ENCODE assay signal across 17 mouse cellular contexts in the genomic region with DNA sequence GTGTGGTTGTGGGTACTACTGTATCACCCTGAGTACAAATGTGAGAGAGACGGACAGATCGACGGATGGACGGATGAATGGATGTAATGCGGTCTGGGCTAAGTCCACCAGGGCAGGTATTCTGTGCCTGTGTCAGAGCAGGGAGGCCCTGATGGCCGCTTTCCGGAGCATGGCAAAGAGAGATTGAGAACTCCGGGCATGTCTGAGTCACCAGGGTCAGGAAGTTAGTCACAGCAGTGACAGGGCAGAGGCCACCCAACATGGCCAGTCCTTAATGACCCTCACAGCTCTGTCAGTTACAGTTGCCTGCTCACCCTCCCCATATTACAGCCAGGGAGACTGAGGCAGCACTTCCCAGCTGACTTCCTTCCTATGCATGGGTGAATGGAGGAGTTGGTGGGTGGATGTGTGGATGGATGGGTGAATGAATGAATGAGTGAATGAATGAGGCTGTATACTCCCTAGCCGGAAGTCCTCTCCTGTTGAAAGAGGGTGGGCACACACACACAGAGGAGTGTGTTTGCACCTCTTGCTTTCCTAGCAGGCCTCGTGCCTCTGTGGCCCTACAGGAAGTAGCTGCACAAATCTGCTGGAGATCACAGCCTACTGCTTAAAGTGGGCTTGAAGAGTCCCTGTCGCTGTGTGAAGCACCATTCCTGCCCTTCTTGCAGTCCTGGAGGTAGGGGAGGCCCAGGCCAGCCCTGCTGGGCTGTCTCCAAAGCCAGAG. TPM values are rescaled to one million over a fixed set of nuclear protein-coding genes. Genes with fewer than 3 reads are reported as not detected.
DNase-seq lines count a peak whose midpoint lies in the region; ATAC-seq lines count a peak whose summit lies in the region.
"Had no signal": no experiment of that assay in that cellular context is flagged by ENCODE, and none has a peak within 500 bp of the region (broad histone marks: within the 10 kb centered on the region; RNA-seq: fewer than 3 reads in every experiment).

No protein-coding gene starts in this region.

- no peak overlapping the region for H3K27ac ChIP-seq in lung, embryonic 16.5 days (ENCODE audit: low read length)
- H3K27ac ChIP-seq: hindbrain, postnatal 0 days; kidney, embryonic 15.5 days; limb, embryonic 10.5 days; stomach, embryonic 15.5 days had no signal

- no peak for DNase-seq in lung, adult 18-20 months
- DNase-seq in urinary bladder, postnatal 36 days (ENCODE audit: low spot score in 2 of 2), result no peak
- no peak for DNase-seq in B cell, adult 2 months
- DNase-seq: cerebellum, postnatal 36 days; forebrain, postnatal 0 days; heart, adult 11 months; lung, postnatal 36 days; right cerebral cortex, postnatal 25 days; thymus, postnatal 36 days had no signal

- no peak overlapping the region for H3K4me2 ChIP-seq in lung, embryonic 16.5 days (ENCODE audit: low read depth, low read length)
- H3K4me2 ChIP-seq: kidney, embryonic 15.5 days; stomach, embryonic 15.5 days had no signal

- no peaks in the 10 kb centered on the region for H3K9me3 ChIP-seq in lung, embryonic 16.5 days (ENCODE audit: control insufficient read depth, low read length)
- H3K9me3 ChIP-seq: kidney, embryonic 15.5 days; limb, embryonic 10.5 days; stomach, embryonic 15.5 days had no signal

- ATAC-seq in lung, embryonic 16.5 days (ENCODE audit: low read depth), result 0 out of 2 replicates have a peak, but pooled peaks have one; percentile 24
- peak; percentile 17 for ATAC-seq in activated CD4-positive, CD25-positive, alpha-beta regulatory T cell, adult 4 months
- ATAC-seq in granulocyte monocyte progenitor cell, adult 5-6 weeks (replicated peaks; ENCODE audit: poor library complexity, severe bottlenecking), result peak; percentile 53
- ATAC-seq in neutrophil, adult 5-6 weeks (ENCODE audit: extremely low read depth, insufficient number of reproducible peaks, low FRiP score, poor library complexity, severe bottlenecking), result peak; percentile 62
- ATAC-seq: forebrain, postnatal 0 days; hindbrain, postnatal 0 days had no signal

- no peak overlapping the region for H3K9ac ChIP-seq in lung, embryonic 16.5 days (ENCODE audit: low read length)
- H3K9ac ChIP-seq: forebrain, postnatal 0 days; kidney, embryonic 15.5 days; stomach, embryonic 15.5 days had no signal

- 71% methylated on average over 11 of the region's 11 CpGs for WGBS in lung, embryonic 16.5 days

- H3K4me1 ChIP-seq in lung, embryonic 16.5 days (replicated peaks; ENCODE audit: control insufficient read depth, insufficient read depth, low read length), result peaks cover 20% of the 10 kb centered on the region

- H3K4me3 ChIP-seq in lung, embryonic 16.5 days (ENCODE audit: low read length), result no peak overlapping the region
- H3K4me3 ChIP-seq: kidney, embryonic 15.5 days; limb, embryonic 10.5 days; stomach, embryonic 15.5 days had no signal

- H3K36me3 ChIP-seq in lung, embryonic 16.5 days (ENCODE audit: control insufficient read depth, insufficient read depth, low read length), result no peaks in the 10 kb centered on the region; the same call in 1 of the 2 replicates

- no peaks in the 10 kb centered on the region for H3K27me3 ChIP-seq in lung, embryonic 16.5 days (ENCODE audit: control insufficient read depth, insufficient read depth, low read depth, low read length)
- H3K27me3 ChIP-seq: kidney, embryonic 15.5 days; stomach, embryonic 15.5 days had no signal

RNA-seq across cellular contexts. Expression of gene Cmip, which starts 10.7 kb away (rescaled TPM):
- polyA plus RNA-seq in lung, embryonic 16.5 days (2015; fragmentation: Nextera tagmentation; extraction: Ambion mirVana), result 11.3 and 13.0 TPM in 2 replicates
- 10 to 100 TPM; 24.3 to 32.6 TPM for polyA plus RNA-seq in activated CD4-positive, CD25-positive, alpha-beta regulatory T cell, adult 4 months (2017; shearing (Covaris generic))
- 30.7 and 49.5 TPM in 2 replicates for total RNA-seq in granulocyte monocyte progenitor cell, adult 5-6 weeks (2014; fragmentation: Nextera tagmentation)
- total RNA-seq in granulocyte monocyte progenitor cell, adult 5-6 weeks (2017), result 6.0 and 11.8 TPM in 2 replicates
- total RNA-seq in neutrophil, adult 5-6 weeks (2017), result 70.7 and 74.6 TPM in 2 replicates
